Comparison of ENCODE assay signal across 23 mouse cellular contexts in the genomic region with DNA sequence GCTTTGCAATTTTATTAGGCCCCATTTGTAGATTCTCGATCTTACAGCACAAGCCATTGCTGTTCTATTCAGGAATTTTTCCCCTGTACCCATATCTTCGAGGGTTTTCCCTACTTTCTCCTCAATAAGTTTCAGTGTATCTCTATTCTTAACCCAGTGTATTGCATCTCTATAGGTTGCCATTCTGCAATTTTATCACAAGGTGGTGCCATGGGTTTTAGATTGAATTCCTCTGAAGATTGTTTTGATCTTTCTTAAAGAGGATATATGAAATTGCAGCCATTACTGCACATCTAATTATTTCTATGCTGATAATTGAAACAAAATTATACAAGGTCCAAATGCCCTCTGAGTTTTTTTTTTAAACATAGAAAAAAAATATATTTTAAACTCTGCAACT. TPM values are rescaled to one million over a fixed set of nuclear protein-coding genes. Genes with fewer than 3 reads are reported as not detected.
DNase-seq lines count a peak whose midpoint lies in the region; ATAC-seq and TF ChIP-seq lines count a peak whose summit lies in the region.
"Not testable (repeated sequence)": the region's sequence is repeated elsewhere in the genome, so short reads cannot be mapped to it uniquely, and the experiment has no call there.
"Had no signal": no experiment of that assay in that cellular context is flagged by ENCODE, and none has a peak within 500 bp of the region (broad histone marks: within the 10 kb centered on the region; RNA-seq: fewer than 3 reads in every experiment).

No protein-coding gene starts in this region.

- TF ChIP-seq POLR2A in CH12.LX (IDR thresholded peaks at IDR 0.05; ENCODE audit: low read depth, low read length): not testable (repeated sequence)

- ATAC-seq in common myeloid progenitor, adult 5-6 weeks (replicated peaks; ENCODE audit: low read depth, poor library complexity, severe bottlenecking): peak; percentile 53; the same call in 1 of the 2 replicates
- ATAC-seq in megakaryocyte, adult 5-6 weeks (ENCODE audit: poor library complexity, severe bottlenecking): peak; percentile 57; the same call in 1 of the 2 replicates
- ATAC-seq in neutrophil, adult 5-6 weeks (ENCODE audit: extremely low read depth, insufficient number of reproducible peaks, low FRiP score, poor library complexity, severe bottlenecking): peak; percentile 41; the same call in 1 of the 2 replicates

- not testable (repeated sequence) for H3K79me2 ChIP-seq in CH12.LX (replicated peaks; ENCODE audit: control insufficient read depth, extremely low read depth, insufficient read depth, poor library complexity, severe bottlenecking)

- not testable (repeated sequence) for H3K9me3 ChIP-seq in CH12.LX (replicated peaks; ENCODE audit: low read length)

- H3K4me3 ChIP-seq in CH12.LX (replicated peaks in 1 of 3; ENCODE audit: low read depth in 2 of 3, low read length in 2 of 3, poor library complexity in 1 of 3); left cerebral cortex, adult 2 months: not testable (repeated sequence)

- TF ChIP-seq CTCF in CH12.LX (conservative IDR thresholded peaks at IDR 0.05 in 1 of 2, IDR thresholded peaks at IDR 0.05 in 1 of 2; ENCODE audit: low read depth in 2 of 2, low read length in 2 of 2): peak in 1 of 2 experiments; percentile 85; a peak in 2 of 4 replicates
- peak; percentile 38 for TF ChIP-seq CTCF in left cerebral cortex, adult 2 months (IDR thresholded peaks at IDR 0.05)

- TF ChIP-seq EP300 in CH12.LX (IDR thresholded peaks at IDR 0.05; ENCODE audit: low read length): not testable (repeated sequence)

- intact Hi-C loops in left cerebral cortex, adult 2 months (cut with DNase I): loop anchor here (10.0 kb wide), 1 partner anchor 332 kb away; no protein-coding TSS in a partner anchor

- not testable (repeated sequence) for H3K27me3 ChIP-seq in CH12.LX (replicated peaks)

- not testable (repeated sequence) for H3K27ac ChIP-seq in CH12.LX (ENCODE audit: insufficient read depth, low read depth)
- H3K27ac ChIP-seq in left cerebral cortex, adult 2 months: peak overlapping the region; percentile 56; the same call in 1 of the 2 replicates

- not testable (repeated sequence) for H3K36me3 ChIP-seq in CH12.LX (replicated peaks in 1 of 2; ENCODE audit: control insufficient read depth in 1 of 2, insufficient read depth in 1 of 2, low read length in 1 of 2)

- in situ Hi-C loops in CH12.LX (cut with MboI; ENCODE audit: low pct_ligation_motif_present, low pct_unique_long_range_greater_than_20kb, low sequenced_read_pairs): not testable (repeated sequence)

- dilution Hi-C loops in CH12.LX (cut with MboI; ENCODE audit: extremely low pct_ligation_motif_present, extremely low pct_unique_long_range_greater_than_20kb, low sequenced_read_pairs): not testable (repeated sequence)

- peak; percentile 85 for TF ChIP-seq RAD21 in CH12.LX (IDR thresholded peaks at IDR 0.05; ENCODE audit: low read depth, low read length)

- H3K4me1 ChIP-seq in CH12.LX (ENCODE audit: control insufficient read depth in 1 of 2, insufficient read depth in 2 of 2): peaks cover 3 to 28% of the 10 kb centered on the region in 2 experiments; a peak in 2 of 4 replicates

- H3K4me2 ChIP-seq in CH12.LX (ENCODE audit: insufficient read depth, low read depth, poor library complexity, severe bottlenecking): not testable (repeated sequence)

- H3K9ac ChIP-seq in CH12.LX (ENCODE audit: insufficient read depth, low read depth): not testable (repeated sequence)

- peak; percentile 70 for DNase-seq in 416B (ENCODE audit: low read depth)
- not testable (repeated sequence) for DNase-seq in CH12.LX (ENCODE audit: extremely low read depth); left cerebral cortex, adult 2 months (ENCODE audit: extremely low spot score in 1 of 2, low spot score in 2 of 2)
- DNase-seq in induced T-regulatory cell, adult 2 months (ENCODE audit: low read depth): peak; percentile 77

TF ChIP-seq in CH12.LX, 34 proteins besides CTCF, POLR2A, EP300 and RAD21:
- peak; percentile 48 for TF ChIP-seq ZC3H11A (IDR thresholded peaks at IDR 0.05; ENCODE audit: low read depth, low read length)
- peak; percentile 86 for TF ChIP-seq SMC3 (IDR thresholded peaks at IDR 0.05; ENCODE audit: low read depth, low read length)

RNA-seq across cellular contexts. Expression of a gene that starts 9.4 kb away (rescaled TPM):
- total RNA-seq in CH12.LX (2012; rRNA removed) (65.0 and 96.4 TPM in 2 replicates), CH12.LX (2014; rRNA removed) (218 and 231 TPM in 2 replicates)
- polyA plus RNA-seq in CH12.LX (2012; ENCODE audit: insufficient read length, low read depth): 80.3 and 87.6 TPM in 2 replicates
- 104 and 153 TPM in 2 replicates for total RNA-seq in common myeloid progenitor, adult 5-6 weeks (2017)
- total RNA-seq in left cerebral cortex, adult 2 months (2021): under 1 TPM; 0.38 to 0.40 TPM
- total RNA-seq in megakaryocyte, adult 5-6 weeks (2015): 528 and 600 TPM in 2 replicates
- total RNA-seq in megakaryocyte, adult 5-6 weeks (2017): 243 and 278 TPM in 2 replicates
- total RNA-seq in neutrophil, adult 5-6 weeks (2017): 110 and 113 TPM in 2 replicates
- total RNA-seq: G1E had no signal
- polyA plus RNA-seq: erythroblast, embryonic 14.5 days; forebrain, embryonic 11.5 days; G1E; myocyte; Patski had no signal

RNA-seq across cellular contexts. Expression of a gene that starts 19.6 kb away (rescaled TPM):
- total RNA-seq in CH12.LX (2012; rRNA removed): 6.8 and 10.5 TPM in 2 replicates
- 15.4 and 15.8 TPM in 2 replicates for total RNA-seq in CH12.LX (2014; rRNA removed)
- 9.5 and 10.6 TPM in 2 replicates for polyA plus RNA-seq in CH12.LX (2012; ENCODE audit: insufficient read length, low read depth)
- 0.27 and 1.0 TPM in 2 replicates for total RNA-seq in common myeloid progenitor, adult 5-6 weeks (2017)
- total RNA-seq in left cerebral cortex, adult 2 months (2021): under 1 TPM in 1 of 2 experiments, not detected in 1; 0.40 TPM
- 13.4 and 16.1 TPM in 2 replicates for total RNA-seq in megakaryocyte, adult 5-6 weeks (2015)
- 9.3 and 17.3 TPM in 2 replicates for total RNA-seq in megakaryocyte, adult 5-6 weeks (2017)
- total RNA-seq in neutrophil, adult 5-6 weeks (2017): 28.2 and 29.0 TPM in 2 replicates
- total RNA-seq: layer of hippocampus, postnatal 10 days; left cerebral cortex, adult 18-20 months; left cerebral cortex, postnatal 36 days had no signal
- polyA plus RNA-seq: erythroblast, embryonic 14.5 days; forebrain, embryonic 11.5 days; forebrain, embryonic 16.5 days; G1E; heart, embryonic 14.5 days; hindbrain, embryonic 10.5 days; hindbrain, embryonic 15.5 days; liver, embryonic 11.5 days; midbrain, embryonic 10.5 days; midbrain, embryonic 15.5 days; myocyte; neural tube, embryonic 13.5 days; Patski had no signal

Comparison
In these comparisons a context has a peak if more than half of its experiments do, and no peak if none do; other contexts are left out.
1. RNA of a gene that starts 9.4 kb away (total RNA-seq): 243 to 600 TPM in megakaryocyte, adult 5-6 weeks, 65.0 to 231 TPM in CH12.LX, 110 to 113 TPM in neutrophil, adult 5-6 weeks and 104 to 153 TPM in common myeloid progenitor, adult 5-6 weeks; 0.38 to 0.40 TPM in left cerebral cortex, adult 2 months; every median in the first group is over 10 times any median in the second.
2. Peak in every context shown above with its lines, with median percentiles within 50 percentile points of each other: ATAC-seq.